Mouse (Mus musculus) liver, embryonic 14.5 days (tissue): ENCODE data around the gene Smarcd3. TPM values are rescaled to one million over a fixed set of nuclear protein-coding genes. Genes with fewer than 3 reads are reported as not detected.
A peak's percentile ranks its signal among the peaks of the same experiment; 100 is the strongest.

Experiments
- ATAC-seq: fragments of 200-750 bp; cut with Nextera tagmentation; 2 replicates; pipeline ENCODE4 v1.8.0; 2017; ENCODE audit warnings: moderate number of reproducible peaks, mild to moderate bottlenecking, moderate library complexity; ENCODE audit not compliant: insufficient read depth
- DNase-seq, 3 experiments: peaks; one replicate each; pipeline ENCODE4 v3.0.0-alpha.2; 2012 to 2013; ENCODE audit warnings: low read depth in 3 of 3, low spot score in 3 of 3
- H3K27ac ChIP-seq: fragments of 300-500 bp; sonication (generic); 2 replicates; pipeline ENCODE4 v1.5.1; 2014; ENCODE audit warnings: moderate library complexity, mild to moderate bottlenecking, control low read depth, inconsistent platforms
- H3K27me3 ChIP-seq: fragments of 300-500 bp; sonication (generic); 2 replicates; pipeline ENCODE4 v1.6.1; 2014; ENCODE audit warnings: mild to moderate bottlenecking, low read length, moderate library complexity; ENCODE audit not compliant: control insufficient read depth, insufficient read depth
- H3K36me3 ChIP-seq: fragments of 300-500 bp; sonication (generic); replicated peaks from 2 replicates; pipeline ENCODE4 v1.6.1; 2014; ENCODE audit warnings: low read depth; ENCODE audit not compliant: control insufficient read depth, insufficient read depth
- H3K4me1 ChIP-seq, 2 experiments: fragments of 200-500 bp in 1 of 2; fragments of 300-500 bp in 1 of 2; sonication (generic) in 1 of 2; replicated peaks; 2 replicates each; pipeline ENCODE4 v1.6.1; 2012 to 2014; ENCODE audit warnings: antibody characterized with exemption in 1 of 2, inconsistent platforms in 1 of 2, low read length in 1 of 2; ENCODE audit not compliant: control insufficient read depth in 2 of 2, insufficient read depth in 2 of 2
- H3K4me2 ChIP-seq: fragments of 300-500 bp; sonication (generic); 2 replicates; pipeline ENCODE4 v1.6.1; 2014; ENCODE audit warnings: low read depth, mild to moderate bottlenecking, control low read depth, moderate library complexity
- H3K4me3 ChIP-seq, 2 experiments: fragments of 200-500 bp in 1 of 2; fragments of 300-500 bp in 1 of 2; sonication (generic) in 1 of 2; 2 replicates each; pipeline ENCODE4 v1.5.1; 2012 to 2014; ENCODE audit warnings: low read depth in 2 of 2, low read length in 2 of 2, mild to moderate bottlenecking in 2 of 2, control low read depth in 1 of 2, inconsistent platforms in 1 of 2, moderate library complexity in 1 of 2; ENCODE audit not compliant: insufficient read depth in 1 of 2
- H3K9ac ChIP-seq: fragments of 300-500 bp; sonication (generic); replicated peaks from 2 replicates; pipeline ENCODE4 v1.6.1; 2014; ENCODE audit warnings: mild to moderate bottlenecking, control low read depth, moderate library complexity
- H3K9me3 ChIP-seq: fragments of 300-500 bp; sonication (generic); 2 replicates; pipeline ENCODE4 v1.6.1; 2016; ENCODE audit warnings: low read length, mixed read lengths; ENCODE audit not compliant: control insufficient read depth
- CTCF ChIP-seq: IDR thresholded peaks from 2 replicates; pipeline ENCODE4 v1.5.1; 2016; ENCODE audit warnings: antibody characterized with exemption, low read depth, control low read depth
- EP300 ChIP-seq: IDR thresholded peaks from 2 replicates; pipeline ENCODE4 v1.6.1; 2016; ENCODE audit warnings: antibody characterized with exemption, low read depth
- WGBS: fragments of 180-500 bp; shearing (Covaris S2); extraction: QIAGEN DNeasy Blood & Tissue Kit; methylation state at CpG from one replicate; pipeline ENCODE4 v1.1.7; 2014; ENCODE audit not compliant: insufficient replicate concordance; 5-methylcytosine and 5-hydroxymethylcytosine counted together
- polyA plus RNA-seq, 2 experiments: library from polyadenylated mRNA; depleted of rRNA in 1 of 2; stranded (reverse) in 1 of 2; unstranded in 1 of 2; fragments of >200 nt; fragmentation: Nextera tagmentation in 1 of 2; extraction: Ambion mirVana in 1 of 2; gene quantifications; 2 replicates each; pipeline versions ENCODE4 v1.2.1 to v1.2.3; 2012 to 2014

Smarcd3 gene
- polyA plus RNA-seq, 2 experiments: 0.95 to 1.1 TPM

DNA sequence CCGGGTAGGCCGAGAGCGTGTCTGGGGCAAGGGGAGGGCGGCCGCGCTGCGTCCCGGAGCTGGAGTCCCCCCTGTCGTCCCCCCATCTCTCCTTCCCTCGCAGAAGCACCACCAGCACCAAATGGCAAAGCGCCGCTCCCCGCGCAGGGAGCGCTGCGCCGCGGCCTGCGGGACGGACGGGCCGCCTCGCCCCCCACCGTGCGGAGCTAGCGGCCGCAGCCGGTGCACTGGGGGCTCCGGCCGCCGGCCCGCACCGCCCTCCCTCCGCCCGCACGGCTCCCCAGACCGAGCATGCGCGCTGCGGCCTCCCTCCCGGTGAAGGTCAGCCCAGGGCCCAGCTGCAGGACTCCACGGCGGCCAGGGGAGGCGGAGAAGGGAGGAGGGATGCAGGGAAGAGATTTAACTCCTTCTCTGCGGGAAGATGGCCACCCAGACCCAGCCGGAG, 19.5 kb downstream of the Smarcd3 start:
- Histone ChIP-seq H3K4me1 (0 out of 4 replicates have a peak, but pooled peaks cover 0 to 3% of the 10 kb centered on the region in 2 experiments), H3K9ac (no peak overlapping the region), H3K27me3 (peaks cover 67% of the 10 kb centered on the region), H3K36me3 (no peaks in the 10 kb centered on the region), H3K27ac (no peak overlapping the region), H3K9me3 (no peaks in the 10 kb centered on the region), H3K4me2 (peak overlapping the region; percentile 43), H3K4me3 (peak overlapping the region; percentile 25 to 50; a peak in 3 of 4 replicates)
- DNase-seq: no peak
- WGBS: 1% methylated on average over 46 of the region's 46 CpGs
- ATAC-seq: peak; percentile 54; the same call in 1 of the 2 replicates
- no peak for TF ChIP-seq EP300
- TF ChIP-seq CTCF: 0 out of 2 replicates have a peak, but pooled peaks have one; percentile 9

DNA sequence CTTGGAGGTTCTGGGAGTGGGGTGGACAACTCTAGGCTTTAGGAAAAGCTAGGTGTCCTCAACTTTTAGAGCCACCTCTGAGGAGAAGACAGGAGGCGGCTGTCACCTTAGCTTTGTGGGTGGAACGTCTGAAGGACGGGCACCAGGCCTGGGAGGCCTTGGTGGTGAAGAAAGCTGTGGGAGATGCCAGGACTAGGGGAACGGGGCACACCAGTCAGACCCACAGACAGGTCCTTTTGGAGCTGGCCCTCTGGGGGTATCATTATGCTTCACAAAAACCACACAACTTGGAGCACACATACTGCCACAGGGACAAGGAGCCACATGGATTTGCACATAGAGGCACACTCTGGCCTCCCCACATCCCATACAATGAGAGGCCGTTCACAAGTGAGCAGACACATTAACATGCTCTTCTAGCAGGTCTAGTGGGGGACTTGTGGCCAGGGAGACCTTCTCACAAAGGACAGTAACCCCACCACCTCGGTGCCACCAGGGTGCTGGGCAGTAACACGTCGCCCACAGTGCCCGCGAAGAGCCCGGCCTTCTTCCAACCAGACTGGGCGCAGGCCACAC, 20.0 kb downstream of the Smarcd3 start:
- TF ChIP-seq CTCF (no peak), EP300 (no peak)
- H3K9ac ChIP-seq: no peak overlapping the region
- no peaks in the 10 kb centered on the region for H3K36me3 ChIP-seq
- no peaks in the 10 kb centered on the region for H3K9me3 ChIP-seq
- peaks cover 72% of the 10 kb centered on the region for H3K27me3 ChIP-seq
- no peak for DNase-seq
- 26% methylated on average over 12 of the region's 12 CpGs for WGBS
- peak overlapping the region; percentile 43 for H3K4me2 ChIP-seq
- no peak overlapping the region for H3K27ac ChIP-seq
- H3K4me3 ChIP-seq: peak overlapping the region in 1 of 2 experiments; percentile 50; a peak in 3 of 4 replicates
- no peak for ATAC-seq
- H3K4me1 ChIP-seq: 0 out of 4 replicates have a peak, but pooled peaks cover 0 to 3% of the 10 kb centered on the region in 2 experiments

GRCm38 (mm10) chr5:24603431-24604010, 20.7 kb downstream of the Smarcd3 start:
- WGBS: 50% methylated on average over 8 of the region's 8 CpGs
- TF ChIP-seq EP300 (no peak), CTCF (no peak)
- H3K9ac ChIP-seq: no peak overlapping the region
- no peak overlapping the region for H3K27ac ChIP-seq
- DNase-seq (no peak), ATAC-seq (no peak)
- no peaks in the 10 kb centered on the region for H3K36me3 ChIP-seq
- H3K9me3 ChIP-seq: no peaks in the 10 kb centered on the region
- H3K27me3 ChIP-seq: peaks cover 79% of the 10 kb centered on the region
- H3K4me3 ChIP-seq: no peak overlapping the region
- H3K4me2 ChIP-seq: no peak overlapping the region
- H3K4me1 ChIP-seq: 0 out of 4 replicates have a peak, but pooled peaks cover 0 to 3% of the 10 kb centered on the region in 2 experiments

- Histone ChIP-seq H3K4me2 (peak overlapping the region; percentile 45), H3K4me1 (0 out of 4 replicates have a peak, but pooled peaks cover 0 to 3% of the 10 kb centered on the region in 2 experiments), H3K9ac (no peak overlapping the region), H3K27me3 (peaks cover 85% of the 10 kb centered on the region), H3K27ac (no peak overlapping the region), H3K4me3 (peak overlapping the region; percentile 26 to 42), H3K9me3 (no peaks in the 10 kb centered on the region), H3K36me3 (no peaks in the 10 kb centered on the region)
- DNase-seq (no peak), ATAC-seq (peak; percentile 35; the same call in 1 of the 2 replicates)
- 5% methylated on average over 16 of the region's 16 CpGs for WGBS
- TF ChIP-seq EP300 (no peak), CTCF (no peak)
Observed at GRCm38 (mm10) chr5:24602751-24603343, 21.4 kb downstream of the Smarcd3 start.
